Mouse (Mus musculus): ENCODE data around the gene Olfr704.
"Not testable (repeated sequence)": the region's sequence is repeated elsewhere in the genome, so short reads cannot be mapped to it uniquely, and the experiment has no call there.

Olfr704 gene

GRCm38 (mm10) chr7:106862885-106863284 is at the start of gene Olfr704:
Gene Olfr704, plus strand, starts transcription at chr7:106863185.
- DNase-seq (ENCODE audit: low read depth in 1 of 2, low spot score in 2 of 2): no peak

- DNase-seq (ENCODE audit: low read depth in 1 of 2, low spot score in 2 of 2): no peak
Observed at GRCm38 (mm10) chr7:106813829-106814228, 49.2 kb upstream of the Olfr704 start, which contains the start of gene Olfr701. Gene Olfr701, plus strand, starts transcription at chr7:106814129.

- no peak for DNase-seq (ENCODE audit: low read depth in 1 of 2, low spot score in 2 of 2)
Observed at GRCm38 (mm10) chr7:106815775-106816174, 47.2 kb upstream of the Olfr704 start.

GRCm38 (mm10) chr7:106818414-106818813 is 44.6 kb upstream of the Olfr704 start:
- no peak for DNase-seq (ENCODE audit: low read depth in 1 of 2, low spot score in 2 of 2)

GRCm38 (mm10) chr7:106833793-106834192 is 29.2 kb upstream of the Olfr704 start, which contains the start of gene Olfr702:
Gene Olfr702, minus strand, starts transcription at chr7:106833893.
- no peak for DNase-seq (ENCODE audit: low read depth in 1 of 2, low spot score in 2 of 2)

GRCm38 (mm10) chr7:106843060-106843459 is 19.9 kb upstream of the Olfr704 start, which contains the start of gene Olfr703:
Gene Olfr703, plus strand, starts transcription at chr7:106843360.
- DNase-seq (ENCODE audit: low read depth in 1 of 2, low spot score in 2 of 2): no peak

- no peak for DNase-seq (ENCODE audit: low read depth in 1 of 2, low spot score in 2 of 2)
Observed at GRCm38 (mm10) chr7:106876791-106877190, 13.8 kb downstream of the Olfr704 start, which contains the start of gene Olfr705. Gene Olfr705, minus strand, starts transcription at chr7:106876891.

- DNase-seq (ENCODE audit: low read depth in 1 of 2, low spot score in 2 of 2): no peak
Observed at GRCm38 (mm10) chr7:106888062-106888461, 25.1 kb downstream of the Olfr704 start, which contains the start of gene Olfr706. Gene Olfr706, minus strand, starts transcription at chr7:106888162.

GRCm38 (mm10) chr7:106901141-106901540 is 38.2 kb downstream of the Olfr704 start, which contains the start of gene Olfr707:
Gene Olfr707, minus strand, starts transcription at chr7:106901241.
- DNase-seq (ENCODE audit: low read depth in 1 of 2, low spot score in 2 of 2): not testable (repeated sequence)

- no peak for DNase-seq (ENCODE audit: low read depth in 1 of 2, low spot score in 2 of 2)
Observed at GRCm38 (mm10) chr7:106907676-106908075, 44.7 kb downstream of the Olfr704 start, which contains the start of gene Olfr1532-ps1. Gene Olfr1532-ps1, plus strand, starts transcription at chr7:106908001.
